Mouse (Mus musculus): ENCODE measurements around the gene Rab11fip4.

Gene Rab11fip4

DNA sequence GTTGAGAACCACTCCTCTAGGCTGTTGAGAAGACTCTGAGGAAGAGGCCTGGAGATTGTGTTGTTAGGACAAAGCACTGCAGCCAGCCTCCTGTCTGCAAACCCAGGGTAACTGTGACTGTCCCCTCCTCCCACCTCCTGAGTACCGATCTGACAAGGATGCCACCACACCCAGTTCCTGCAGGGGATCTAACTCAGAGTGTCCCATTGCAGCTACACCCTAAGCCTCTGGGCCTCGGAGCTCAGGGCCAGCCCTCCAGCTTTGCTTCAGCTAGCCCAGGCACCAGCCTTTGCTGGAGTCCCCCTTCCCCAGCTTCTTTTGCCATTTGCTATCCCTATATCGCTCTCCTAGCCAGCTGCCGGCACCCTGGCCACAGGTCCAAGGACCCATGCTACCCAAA lies 22.7 kb downstream of the Rab11fip4 start:
- DNase-seq (ENCODE audit: low read depth, low spot score) = no peak

GRCm38 (mm10) chr11:79614880-79615279 lies 23.9 kb downstream of the Rab11fip4 start:
- no peak for DNase-seq (ENCODE audit: low read depth, low spot score)

GRCm38 (mm10) chr11:79615871-79616270 lies 24.9 kb downstream of the Rab11fip4 start:
- DNase-seq (ENCODE audit: low read depth, low spot score) = no peak

DNA sequence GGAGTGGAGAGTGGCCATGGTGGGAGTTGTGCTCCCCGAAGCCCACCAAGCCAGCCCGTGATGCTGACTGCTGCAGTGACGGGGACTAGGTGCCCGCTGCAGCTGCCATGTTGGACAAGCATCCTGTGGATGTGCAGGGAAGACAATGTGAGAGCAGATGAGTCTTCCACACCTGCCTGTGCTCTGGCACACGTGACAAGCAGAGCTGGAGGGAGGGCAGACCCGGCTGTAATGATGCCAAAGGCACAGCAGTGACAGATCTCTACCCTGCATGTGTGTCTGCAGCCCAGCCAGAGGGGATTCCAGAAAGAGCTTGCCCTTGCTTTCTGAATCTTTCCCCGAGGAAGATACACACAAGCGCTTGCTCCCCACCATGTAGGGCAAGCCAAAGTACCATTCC lies 27.0 kb downstream of the Rab11fip4 start:
- no peak for DNase-seq (ENCODE audit: low read depth, low spot score)

DNA sequence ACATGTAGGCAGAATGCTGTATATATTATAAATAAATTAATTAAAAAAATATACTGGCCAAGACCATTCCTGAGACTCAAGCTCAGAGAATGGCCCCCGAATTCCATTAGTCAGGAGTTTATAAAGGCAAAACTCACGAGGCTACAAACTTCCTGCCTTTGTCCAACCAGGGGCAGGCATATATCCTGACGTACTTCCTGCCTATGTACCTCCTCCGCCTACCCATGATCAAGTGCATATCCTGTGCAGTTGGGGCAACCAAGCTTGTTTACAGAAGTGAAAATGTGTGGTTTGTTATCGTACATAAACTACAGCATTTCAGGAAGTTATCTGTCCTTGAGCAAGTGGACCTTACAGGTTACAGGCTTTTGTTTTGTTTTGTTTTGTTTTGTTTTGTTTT lies 32.0 kb downstream of the Rab11fip4 start:
- DNase-seq (ENCODE audit: low read depth, low spot score) = no peak

DNA sequence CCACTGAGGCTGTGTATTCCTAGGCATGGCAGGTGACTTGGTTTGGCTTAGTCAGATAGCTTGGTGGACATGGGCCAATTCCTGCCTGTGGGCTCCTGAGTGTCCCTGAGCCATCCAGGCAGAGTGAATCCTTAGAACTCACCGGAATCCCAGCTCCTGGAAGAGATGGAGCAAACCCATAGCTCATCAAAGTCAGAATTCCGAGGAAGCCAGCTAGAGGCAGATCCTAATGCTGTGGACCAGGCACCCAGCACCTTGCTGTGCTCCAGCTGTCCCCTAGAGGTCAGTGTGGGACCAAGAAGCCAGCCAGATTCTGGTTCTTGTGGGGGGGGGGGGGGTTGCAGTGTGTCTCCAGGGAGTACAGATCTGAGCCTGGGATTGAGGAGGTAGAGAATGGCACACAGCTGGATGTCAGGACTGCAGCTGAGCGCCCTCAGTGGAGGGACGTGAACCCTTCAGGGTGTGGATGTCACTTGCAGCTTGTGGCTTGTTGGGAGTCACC lies 33.8 kb downstream of the Rab11fip4 start:
- DNase-seq (ENCODE audit: low read depth, low spot score) = peak; percentile 47

DNA sequence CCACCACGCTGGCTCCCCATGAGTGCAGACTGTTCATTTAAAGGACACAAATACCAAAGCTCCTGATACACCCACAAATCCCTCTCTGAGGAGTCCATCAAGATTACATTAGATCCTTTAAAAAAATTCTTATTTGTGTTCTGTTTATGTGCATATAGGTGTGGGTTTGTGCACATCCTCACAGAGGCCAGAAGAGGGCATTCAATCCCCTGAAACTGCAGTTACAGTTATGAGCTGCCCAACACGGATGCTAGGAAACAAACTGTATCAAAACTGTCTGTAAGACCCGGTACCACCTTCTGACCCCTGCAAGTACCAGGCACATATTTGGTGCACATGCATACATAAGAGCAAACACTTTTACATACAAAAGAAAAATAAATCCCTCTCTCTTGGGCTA lies 37.7 kb downstream of the Rab11fip4 start:
- no peak for DNase-seq (ENCODE audit: low read depth, low spot score)

GRCm38 (mm10) chr11:79629752-79630374 lies 38.9 kb downstream of the Rab11fip4 start:
- no peak for DNase-seq (ENCODE audit: low read depth, low spot score)

DNA sequence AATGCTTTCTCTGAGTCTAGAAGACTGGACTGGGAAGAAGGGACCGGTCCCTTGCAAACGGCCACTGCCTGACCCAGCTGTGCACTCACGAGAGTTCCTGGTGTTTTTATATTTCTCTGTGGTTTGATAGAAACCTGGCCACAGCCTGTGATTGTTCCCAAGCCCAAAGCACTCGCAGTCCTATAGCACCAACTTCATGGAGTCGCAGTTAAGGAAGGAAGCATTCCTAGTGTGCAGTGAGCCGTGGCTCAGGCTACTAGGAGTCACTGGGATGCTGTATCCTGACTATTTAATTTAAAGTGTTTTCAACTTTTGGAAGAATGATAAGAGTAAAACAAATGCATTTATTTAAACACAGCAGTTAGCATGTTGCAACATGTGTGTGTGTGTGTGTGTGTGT lies 39.5 kb downstream of the Rab11fip4 start:
- no peak for DNase-seq (ENCODE audit: low read depth, low spot score)

DNA sequence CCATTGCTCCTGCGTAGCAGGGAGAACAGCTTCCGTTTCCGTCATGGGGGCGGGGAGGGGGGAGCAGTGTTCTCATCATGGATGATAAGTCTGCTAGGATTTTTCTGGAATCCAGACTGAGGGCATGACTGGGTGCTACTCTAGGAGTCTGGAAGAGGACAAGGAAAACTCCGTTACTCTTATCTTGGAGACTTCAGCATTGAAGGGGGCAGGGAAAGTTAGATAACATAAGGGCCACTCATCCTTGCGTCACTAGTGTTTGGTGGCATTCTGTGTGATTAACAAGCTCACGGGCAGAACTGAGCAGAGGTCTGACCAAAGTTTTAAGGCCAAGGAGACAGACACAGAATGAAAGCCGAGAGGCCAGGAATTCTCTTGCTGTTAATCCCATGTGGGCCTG lies 42.4 kb downstream of the Rab11fip4 start:
- no peak for DNase-seq (ENCODE audit: low read depth, low spot score)

DNA sequence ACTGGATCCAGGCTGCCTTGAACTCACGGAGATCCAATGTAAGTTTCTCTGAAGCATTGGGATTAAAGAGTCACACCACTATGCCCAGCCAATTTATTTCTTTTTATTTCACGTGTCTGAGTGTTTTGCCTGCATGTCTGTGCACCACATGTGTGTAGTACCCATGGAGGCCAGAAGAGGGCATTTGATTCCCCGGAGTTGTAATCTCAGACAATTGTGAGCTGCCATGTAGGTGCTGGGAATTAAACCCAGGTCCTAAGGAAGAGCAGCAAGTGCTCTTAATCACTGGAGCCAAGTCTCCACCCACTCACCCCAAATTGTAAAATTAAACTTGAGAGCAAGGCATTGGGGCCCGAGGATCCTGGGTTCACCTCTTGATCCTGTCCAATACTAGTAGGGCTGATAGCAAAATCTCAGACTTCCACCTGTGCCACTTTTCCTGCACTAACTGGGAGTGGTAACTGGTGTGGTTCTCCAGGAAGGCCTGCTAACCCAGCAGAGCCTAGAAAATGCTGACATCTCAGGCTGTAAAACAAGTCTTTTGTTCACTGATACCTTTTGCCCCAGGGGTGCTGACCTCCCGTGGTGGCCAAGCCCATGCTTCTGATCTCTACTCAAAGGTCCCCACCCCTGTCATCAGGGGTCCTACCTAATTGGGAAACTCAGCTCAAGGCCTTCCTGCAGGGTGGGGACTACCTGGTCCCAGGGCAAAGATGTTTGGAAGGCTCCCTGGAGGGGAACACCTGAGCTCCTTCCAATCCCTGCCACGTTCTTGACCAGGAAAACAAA lies 44.8 kb downstream of the Rab11fip4 start:
- no peak for DNase-seq (ENCODE audit: low read depth, low spot score)

DNA sequence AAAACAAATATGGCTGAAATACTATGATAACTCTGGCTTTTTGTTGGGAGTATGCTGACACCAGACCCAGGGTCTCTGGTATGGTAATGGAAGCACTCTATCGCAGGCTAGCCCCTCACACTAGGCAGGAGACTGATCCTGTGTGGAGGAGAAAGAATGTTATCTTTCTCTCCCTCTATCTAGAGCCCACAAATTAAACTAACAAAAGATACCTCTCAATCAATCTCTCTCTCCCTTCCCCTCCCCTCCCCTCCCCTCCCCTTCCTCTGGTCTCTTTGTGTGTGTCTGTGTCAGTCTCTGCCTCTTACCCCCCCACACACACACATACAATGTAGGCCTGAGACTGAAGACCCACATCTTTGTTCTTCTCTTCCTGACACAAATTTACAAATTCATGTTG lies 45.5 kb downstream of the Rab11fip4 start:
- DNase-seq (ENCODE audit: low read depth, low spot score) = no peak

DNA sequence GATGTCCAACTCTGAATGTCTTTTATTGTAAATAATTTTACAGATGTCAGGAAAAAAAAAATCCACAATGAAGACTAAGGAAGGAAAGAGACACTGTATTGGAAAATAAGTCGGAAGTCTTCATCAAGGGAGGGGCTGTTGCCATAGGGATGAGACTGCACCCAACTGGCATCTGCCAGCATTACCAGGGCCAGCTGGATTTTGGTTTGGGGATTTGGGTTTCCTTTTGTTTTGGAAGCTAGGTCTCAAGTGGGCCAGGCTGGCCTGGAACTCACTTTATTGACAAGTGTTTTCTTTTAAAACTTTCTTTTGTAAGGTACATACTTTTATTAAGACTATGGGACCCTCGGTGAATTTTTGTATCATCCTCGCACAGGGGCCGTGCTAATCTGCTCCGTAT lies 47.7 kb downstream of the Rab11fip4 start:
- no peak for DNase-seq (ENCODE audit: low read depth, low spot score)

GRCm38 (mm10) chr11:79640940-79641733 lies 50.1 kb downstream of the Rab11fip4 start:
- no peak for DNase-seq (ENCODE audit: low read depth, low spot score)

GRCm38 (mm10) chr11:79643730-79644129 lies 52.7 kb downstream of the Rab11fip4 start:
- no peak for DNase-seq (ENCODE audit: low read depth, low spot score)

DNA sequence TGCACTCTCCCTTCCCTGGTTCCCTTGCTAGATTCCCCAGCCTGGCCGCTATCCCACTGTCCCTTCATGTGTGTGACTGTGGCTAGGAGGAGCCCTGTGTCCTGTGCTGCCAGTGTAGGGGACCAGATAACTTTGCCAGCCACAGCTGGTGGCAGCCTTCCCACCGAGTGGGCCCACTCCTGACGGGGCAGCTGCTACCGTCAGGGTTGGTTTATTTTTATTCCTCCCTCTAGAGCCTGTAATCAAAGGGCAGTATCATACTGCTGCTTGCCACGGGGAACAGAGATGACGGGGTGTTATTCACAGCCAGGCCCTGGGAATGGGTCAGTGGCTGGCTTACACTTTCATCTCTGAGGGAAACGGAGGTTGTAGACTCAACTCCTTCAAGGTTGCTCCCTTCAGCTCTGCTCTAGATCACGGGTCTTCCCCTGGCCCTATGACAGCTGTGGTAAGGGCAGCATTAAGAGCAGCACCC lies 53.7 kb downstream of the Rab11fip4 start:
- no peak for DNase-seq (ENCODE audit: low read depth, low spot score)

GRCm38 (mm10) chr11:79646026-79646425 lies 55.0 kb downstream of the Rab11fip4 start:
- DNase-seq (ENCODE audit: low read depth, low spot score) = no peak

- no peak for DNase-seq (ENCODE audit: low read depth, low spot score)
These were observed 55.6 kb downstream of the Rab11fip4 start for GRCm38 (mm10) chr11:79646467-79647070.

DNA sequence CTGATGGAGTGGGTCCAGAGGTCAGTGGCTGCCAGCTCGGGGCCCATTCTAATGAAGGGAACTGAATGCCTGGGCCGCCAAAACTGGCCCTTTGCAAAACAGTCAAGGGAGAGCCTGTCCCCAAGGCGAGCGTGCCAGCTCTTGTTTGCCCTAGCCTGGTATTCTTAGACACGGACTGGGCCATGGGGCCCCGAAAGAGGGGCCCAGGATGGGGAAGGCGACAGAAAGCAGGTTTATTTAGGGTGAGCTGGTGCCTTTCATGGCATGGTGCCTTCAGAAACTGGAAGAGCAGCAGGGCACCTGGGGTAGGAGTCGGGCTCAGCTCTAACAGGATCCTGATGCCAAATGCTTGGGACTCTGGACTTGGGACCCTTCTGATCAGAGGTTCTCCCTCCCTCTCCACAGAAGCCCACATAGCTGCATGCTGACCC lies 56.1 kb downstream of the Rab11fip4 start:
- no peak for DNase-seq (ENCODE audit: low read depth, low spot score)

DNA sequence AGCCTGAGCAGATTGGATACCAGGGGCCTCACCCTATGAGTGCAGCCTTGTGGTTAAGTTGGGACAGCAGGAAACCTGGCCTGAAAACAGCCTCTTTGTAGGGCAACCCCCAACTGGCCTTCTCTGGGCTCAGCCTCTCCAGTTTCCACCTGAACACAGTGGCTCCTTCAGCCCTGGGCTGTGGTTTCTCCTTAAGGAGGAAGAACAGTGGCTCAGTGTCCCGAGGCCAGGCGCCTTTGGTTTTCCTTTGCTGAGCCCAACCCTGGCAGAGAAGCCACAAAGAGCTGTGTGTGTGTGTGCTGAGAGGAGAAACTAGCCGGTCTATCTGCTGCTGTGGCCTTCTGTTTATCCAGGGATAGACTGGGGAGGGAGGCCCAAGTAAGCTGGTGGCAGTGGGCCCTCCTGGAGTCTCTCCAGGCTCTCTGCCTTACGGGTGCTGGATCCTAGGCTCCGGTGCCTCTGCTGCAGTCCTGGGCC lies 59.4 kb downstream of the Rab11fip4 start:
- DNase-seq (ENCODE audit: low read depth, low spot score) = no peak

- DNase-seq (ENCODE audit: low read depth, low spot score) = no peak
These were observed 61.2 kb downstream of the Rab11fip4 start for GRCm38 (mm10) chr11:79652257-79652656.

Measured in retina, adult 2 months (tissue).